Mouse (Mus musculus) hindbrain, embryonic 14.5 days (tissue): ENCODE results near the gene Cish. TPM values are rescaled to one million over a fixed set of nuclear protein-coding genes. Genes with fewer than 3 reads are reported as not detected.

ENCODE experiments used
- ATAC-seq: fragments of 200-750 bp; cut with Nextera tagmentation; 2 replicates; pipeline ENCODE4 v1.8.0; 2017; ENCODE audit warnings: moderate number of reproducible peaks, mild to moderate bottlenecking, moderate TSS enrichment, moderate library complexity; ENCODE audit not compliant: low FRiP score
- DNase-seq: peaks from one replicate; pipeline ENCODE4 v3.0.0-alpha.2; 2015; ENCODE audit warnings: low spot score
- H3K27ac ChIP-seq: fragments of 300-500 bp; sonication (generic); 2 replicates; pipeline ENCODE4 v1.5.1; 2014; ENCODE audit warnings: mild to moderate bottlenecking, moderate library complexity
- H3K27me3 ChIP-seq: fragments of 300-500 bp; sonication (generic); 2 replicates; pipeline ENCODE4 v1.6.1; 2014; ENCODE audit warnings: mild to moderate bottlenecking, low read length, mixed read lengths; ENCODE audit not compliant: control insufficient read depth, insufficient read depth
- H3K36me3 ChIP-seq: fragments of 300-500 bp; sonication (generic); replicated peaks from 2 replicates; pipeline ENCODE4 v1.6.1; 2014; ENCODE audit not compliant: control insufficient read depth, insufficient read depth
- H3K4me1 ChIP-seq: fragments of 300-500 bp; sonication (generic); replicated peaks from 2 replicates; pipeline ENCODE4 v1.6.1; 2014; ENCODE audit warnings: antibody characterized with exemption, low read length, mixed read lengths; ENCODE audit not compliant: control insufficient read depth, insufficient read depth
- H3K4me2 ChIP-seq: fragments of 300-500 bp; sonication (generic); replicated peaks from 2 replicates; pipeline ENCODE4 v1.6.1; 2014; ENCODE audit warnings: mild to moderate bottlenecking, moderate library complexity
- H3K4me3 ChIP-seq: fragments of 300-500 bp; sonication (generic); replicated peaks from 2 replicates; pipeline ENCODE4 v1.5.1; 2014; ENCODE audit warnings: mild to moderate bottlenecking, low read length
- H3K9ac ChIP-seq: fragments of 300-500 bp; sonication (generic); 2 replicates; pipeline ENCODE4 v1.6.1; 2014
- H3K9me3 ChIP-seq: fragments of 300-500 bp; sonication (generic); 2 replicates; pipeline ENCODE4 v1.6.1; 2016; ENCODE audit warnings: low read length; ENCODE audit not compliant: control insufficient read depth
- WGBS: fragments of 180-500 bp; shearing (Covaris S2); extraction: QIAGEN DNeasy Blood & Tissue Kit; methylation state at CpG from one replicate; pipeline ENCODE4 v1.1.7; 2014; 5-methylcytosine and 5-hydroxymethylcytosine counted together
- polyA plus RNA-seq: library from polyadenylated mRNA; unstranded; fragments of >200 nt; fragmentation: Nextera tagmentation; extraction: Ambion mirVana; gene quantifications from 2 replicates; pipeline ENCODE4 v1.2.1, GENCODE M21; 2014

Gene Cish
- polyA plus RNA-seq, 1 experiment from 2014 or later = 6.0 TPM

GRCm38 (mm10) chr9:107343146-107343943 lies 47.5 kb downstream of the Cish start:
- 0 out of 2 replicates have a peak overlapping the region, but pooled peaks have one; percentile 3 for H3K9ac ChIP-seq
- H3K27me3 ChIP-seq = no peaks in the 10 kb centered on the region
- 0 out of 2 replicates have a peak, but pooled peaks cover 6% of the 10 kb centered on the region for H3K36me3 ChIP-seq
- WGBS = 71% methylated on average over 8 of the region's 8 CpGs
- no peak overlapping the region for H3K27ac ChIP-seq
- ATAC-seq (no peak), DNase-seq (no peak)
- no peak overlapping the region for H3K4me2 ChIP-seq
- no peak overlapping the region for H3K4me3 ChIP-seq
- no peaks in the 10 kb centered on the region for H3K9me3 ChIP-seq
- peaks cover 24% of the 10 kb centered on the region; the same call in 1 of the 2 replicates for H3K4me1 ChIP-seq

DNA sequence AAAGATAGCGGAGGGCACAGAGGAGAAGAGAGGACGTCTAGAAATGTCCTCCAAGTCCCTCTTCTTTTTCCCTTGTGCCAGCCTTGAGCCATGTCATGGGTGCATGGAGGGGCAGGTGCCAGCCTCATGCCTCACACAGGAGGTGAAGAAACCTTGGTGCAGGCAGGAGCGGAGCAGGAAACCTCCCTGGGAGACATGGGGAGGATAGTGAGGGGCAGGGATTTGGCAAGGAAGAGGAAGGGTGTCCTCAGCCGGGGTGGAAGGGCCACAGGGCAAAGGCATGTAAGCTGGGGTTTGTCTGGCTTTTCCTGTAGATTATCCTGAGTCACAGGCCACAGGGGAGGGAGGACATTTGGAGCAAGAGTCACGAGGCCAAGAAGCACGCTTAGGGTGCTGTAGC lies 48.2 kb downstream of the Cish start:
- Histone ChIP-seq H3K36me3 (0 out of 2 replicates have a peak, but pooled peaks cover 6% of the 10 kb centered on the region), H3K4me3 (no peak overlapping the region), H3K27me3 (no peaks in the 10 kb centered on the region), H3K9ac (no peak overlapping the region), H3K27ac (no peak overlapping the region), H3K4me2 (no peak overlapping the region), H3K4me1 (peaks cover 18% of the 10 kb centered on the region; the same call in 1 of the 2 replicates), H3K9me3 (no peaks in the 10 kb centered on the region)
- ATAC-seq (no peak), DNase-seq (no peak)
- WGBS = 64% methylated on average over 6 of the region's 6 CpGs

DNA sequence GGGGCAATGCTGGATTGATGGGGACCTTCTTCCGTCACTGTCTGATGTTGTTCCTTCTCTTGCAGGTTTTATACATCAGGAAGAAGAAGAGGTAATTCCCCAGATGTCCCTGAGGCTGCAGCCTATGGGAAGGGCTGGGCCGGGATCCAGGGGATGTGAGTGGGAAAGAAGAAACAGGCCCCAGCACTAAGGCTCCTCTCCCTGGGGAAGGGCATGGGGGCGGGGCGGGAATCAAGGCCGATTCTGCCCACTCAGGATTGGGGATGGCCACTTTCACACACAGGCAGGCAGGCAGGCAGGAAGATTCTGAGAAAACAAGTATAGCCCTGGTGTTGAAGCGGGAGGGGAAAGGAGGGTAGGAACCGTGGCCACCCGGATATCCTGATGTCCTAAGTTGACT lies 50.3 kb downstream of the Cish start:
- Histone ChIP-seq H3K9ac (no peak overlapping the region), H3K4me3 (no peak overlapping the region), H3K36me3 (0 out of 2 replicates have a peak, but pooled peaks cover 6% of the 10 kb centered on the region), H3K27ac (no peak overlapping the region), H3K4me2 (no peak overlapping the region), H3K4me1 (peaks cover 4% of the 10 kb centered on the region; the same call in 1 of the 2 replicates), H3K27me3 (no peaks in the 10 kb centered on the region), H3K9me3 (no peaks in the 10 kb centered on the region)
- DNase-seq (no peak), ATAC-seq (no peak)
- 93% methylated on average over 8 of the region's 8 CpGs for WGBS

DNA sequence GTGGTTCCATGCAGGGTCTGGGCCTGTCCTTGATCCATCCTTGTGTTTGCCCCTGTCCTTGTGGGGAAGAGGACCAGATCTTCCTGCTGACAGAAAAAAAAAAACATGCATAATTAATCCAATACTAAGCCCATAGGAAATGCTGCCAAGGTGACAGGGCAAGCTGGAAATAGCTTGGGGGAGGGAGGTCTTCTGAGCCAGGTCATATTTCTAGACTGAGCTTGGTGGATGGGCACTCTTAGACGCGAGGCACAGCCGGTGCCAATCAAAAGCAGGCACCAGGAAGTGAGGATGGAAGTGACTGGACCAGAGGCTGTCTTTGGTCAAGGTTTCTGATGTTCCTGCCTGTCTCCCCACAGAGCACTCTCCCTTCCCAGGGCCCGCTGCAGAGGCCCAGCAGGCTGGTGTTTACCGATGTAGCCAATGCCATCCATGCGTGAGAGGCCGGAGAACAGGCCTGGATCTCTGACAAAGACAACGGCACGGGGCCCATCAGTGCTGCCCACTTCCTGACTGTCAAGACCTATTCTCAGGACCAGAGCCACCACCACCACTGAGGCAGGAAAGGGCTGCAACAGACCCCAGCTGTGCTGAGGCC lies 51.9 kb downstream of the Cish start:
- H3K4me2 ChIP-seq = no peak overlapping the region
- no peak for DNase-seq

DNA sequence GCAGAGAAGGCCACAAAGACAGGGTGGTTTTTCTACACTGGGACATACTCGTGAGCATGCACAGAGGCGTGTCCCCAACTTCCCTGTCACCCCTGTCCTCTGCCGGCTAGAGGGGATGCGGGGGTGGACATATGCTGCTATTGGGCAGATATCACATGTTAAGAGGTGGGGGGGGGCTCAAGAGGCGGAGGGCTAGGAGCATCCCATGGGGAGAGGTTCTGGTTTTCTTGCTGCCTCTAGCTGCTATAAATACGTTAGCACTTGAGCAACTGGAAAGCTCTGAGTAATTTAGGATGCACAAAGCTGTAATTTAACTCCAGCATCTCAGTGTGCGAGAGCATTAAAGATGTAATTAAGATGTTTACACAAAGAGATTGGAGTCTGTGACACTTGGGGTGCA lies 53.5 kb downstream of the Cish start:
- no peak overlapping the region for H3K9ac ChIP-seq
- H3K4me1 ChIP-seq = no peaks in the 10 kb centered on the region
- DNase-seq (no peak), ATAC-seq (no peak)
- no peaks in the 10 kb centered on the region for H3K27me3 ChIP-seq
- H3K4me3 ChIP-seq = no peak overlapping the region
- WGBS = 72% methylated on average over 7 of the region's 7 CpGs
- no peak overlapping the region for H3K27ac ChIP-seq
- H3K4me2 ChIP-seq = no peak overlapping the region
- 0 out of 2 replicates have a peak, but pooled peaks cover 6% of the 10 kb centered on the region for H3K36me3 ChIP-seq
- no peaks in the 10 kb centered on the region for H3K9me3 ChIP-seq

More for the DNA sequence above, 51.9 kb downstream of the Cish start:
- no peak for ATAC-seq
- no peak overlapping the region for H3K4me3 ChIP-seq
- WGBS = 74% methylated on average over 9 of the region's 9 CpGs
- no peaks in the 10 kb centered on the region for H3K27me3 ChIP-seq
- H3K27ac ChIP-seq = no peak overlapping the region
- H3K9me3 ChIP-seq = no peaks in the 10 kb centered on the region
- no peak overlapping the region for H3K9ac ChIP-seq
- 0 out of 2 replicates have a peak, but pooled peaks cover 6% of the 10 kb centered on the region for H3K36me3 ChIP-seq
- no peaks in the 10 kb centered on the region for H3K4me1 ChIP-seq

Other genes starting within 250 kb of the Cish start
- 25.7 and 27.9 TPM in 2 replicates for gene Dock3, start 64.1 kb upstream of the Cish start, polyA plus RNA-seq
- gene Mapkapk3, start 6.1 kb upstream of the Cish start, polyA plus RNA-seq = 1.9 and 2.3 TPM in 2 replicates
- 16.7 and 19.1 TPM in 2 replicates for gene Hemk1, start 42.3 kb downstream of the Cish start, polyA plus RNA-seq
- gene 6430571L13Rik, start 44.6 kb downstream of the Cish start, polyA plus RNA-seq = 5.4 and 5.6 TPM in 2 replicates
- 6.8 and 7.7 TPM in 2 replicates for gene Cacna2d2, start 103.6 kb downstream of the Cish start, polyA plus RNA-seq
- gene Tmem115, start 237.9 kb downstream of the Cish start, polyA plus RNA-seq = 47.1 and 51.7 TPM in 2 replicates
- gene Cyb561d2, start 246.2 kb downstream of the Cish start, polyA plus RNA-seq = 44.9 and 49.3 TPM in 2 replicates
- 65.8 and 71.4 TPM in 2 replicates for gene Nprl2, start 246.2 kb downstream of the Cish start, polyA plus RNA-seq